Mouse (Mus musculus) common myeloid progenitor, adult 5-6 weeks (primary cell): ENCODE data around the gene Tprn. TPM values are rescaled to one million over a fixed set of nuclear protein-coding genes. Genes with fewer than 3 reads are reported as not detected.
A peak's percentile ranks its signal among the peaks of the same experiment; 100 is the strongest.
"Not testable (repeated sequence)": the region's sequence is repeated elsewhere in the genome, so short reads cannot be mapped to it uniquely, and the experiment has no call there.

Experiments
- ATAC-seq: replicated peaks from 2 replicates; pipeline ENCODE4 v1.8.0; 2016; ENCODE audit warnings: low read depth, mild to moderate bottlenecking, moderate TSS enrichment, inconsistent platforms; ENCODE audit not compliant: poor library complexity, severe bottlenecking
- total RNA-seq: library from RNA; stranded (forward); fragments of 200-1000, 187-1606 nt; gene quantifications from 2 replicates; pipeline ENCODE4 v1.2.3, GENCODE M21; 2017

The Tprn gene
- total RNA-seq, 1 experiment from 2014 or later, result 17.0 TPM

DNA sequence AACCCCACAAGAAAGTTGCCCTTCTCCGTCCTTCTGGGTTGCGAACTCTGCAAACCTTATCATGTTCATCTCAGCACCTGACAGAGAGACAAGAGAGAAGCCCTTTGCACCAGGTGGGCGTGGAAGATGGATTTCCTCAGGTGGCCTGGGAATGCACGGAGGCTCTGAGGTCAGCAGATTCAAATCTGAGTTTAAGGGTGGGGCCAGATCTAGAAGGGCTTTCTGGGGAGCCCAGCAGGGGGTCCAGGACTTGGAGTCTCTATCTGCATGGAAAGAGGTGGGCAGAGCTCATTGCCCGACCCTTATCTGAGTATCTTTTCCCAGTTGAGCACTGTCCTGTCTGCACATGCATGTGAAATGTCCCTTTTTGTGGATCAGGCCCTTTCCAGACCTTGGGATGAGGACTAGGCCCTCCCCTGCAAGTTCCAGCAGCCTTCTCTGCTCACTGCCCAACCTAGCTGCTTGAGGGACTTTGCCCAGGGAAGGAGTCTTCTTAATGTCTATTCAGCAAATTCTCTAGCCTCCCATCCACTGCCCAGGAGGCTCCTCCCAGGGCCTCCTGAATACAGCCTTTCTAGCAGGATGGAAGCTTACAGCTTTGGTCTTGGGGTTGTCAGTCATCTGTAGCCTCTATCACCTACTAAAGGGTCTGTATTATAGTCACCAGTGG, 27.7 kb upstream of the Tprn start:
- ATAC-seq, result no peak

GRCm38 (mm10) chr2:25236614-25237013, 25.8 kb upstream of the Tprn start, which contains the start of gene Rnf224:
Rnf224 (minus strand) TSS chr2:25236787.
- ATAC-seq, result no peak

DNA sequence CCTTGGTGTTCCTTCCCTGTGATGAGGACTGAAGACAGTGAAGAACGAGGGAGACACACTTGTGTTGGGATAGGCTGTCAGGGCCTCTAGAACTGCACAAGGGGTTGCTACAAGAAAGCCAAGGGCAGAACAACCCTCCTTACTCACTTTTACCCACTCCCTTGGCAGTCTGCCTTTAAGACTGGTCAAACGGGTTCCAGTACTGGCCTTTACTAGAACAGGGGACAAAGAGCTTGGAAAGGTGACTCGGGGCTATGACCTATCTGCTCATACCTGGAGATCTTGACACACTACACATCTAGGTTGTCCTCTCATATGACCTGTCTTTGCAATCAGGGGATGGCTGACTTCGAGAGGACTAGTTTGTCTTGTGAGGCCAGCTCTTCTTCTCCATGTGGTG, 24.9 kb upstream of the Tprn start:
- ATAC-seq, result no peak

DNA sequence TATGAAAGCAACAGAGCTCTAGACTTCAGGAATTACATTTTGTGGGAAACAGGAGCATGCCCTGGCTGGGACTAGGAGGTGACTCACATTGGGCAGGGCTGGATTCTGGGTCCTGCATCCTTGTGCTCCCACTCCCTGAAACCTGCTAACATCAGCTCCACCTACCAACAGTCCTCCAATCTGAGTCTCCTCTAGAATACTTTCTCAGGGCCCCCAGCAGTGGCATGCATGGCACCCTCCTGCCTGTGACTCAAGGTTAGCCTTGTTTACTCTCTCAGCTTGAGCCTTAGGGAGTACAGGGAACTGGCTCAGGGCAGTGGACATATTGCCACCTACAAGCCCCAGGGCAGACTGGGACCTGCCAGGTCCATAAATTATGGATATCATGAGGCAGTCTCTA, 24.3 kb upstream of the Tprn start:
- ATAC-seq, result no peak

GRCm38 (mm10) chr2:25239766-25240165, 22.7 kb upstream of the Tprn start:
- no peak for ATAC-seq

DNA sequence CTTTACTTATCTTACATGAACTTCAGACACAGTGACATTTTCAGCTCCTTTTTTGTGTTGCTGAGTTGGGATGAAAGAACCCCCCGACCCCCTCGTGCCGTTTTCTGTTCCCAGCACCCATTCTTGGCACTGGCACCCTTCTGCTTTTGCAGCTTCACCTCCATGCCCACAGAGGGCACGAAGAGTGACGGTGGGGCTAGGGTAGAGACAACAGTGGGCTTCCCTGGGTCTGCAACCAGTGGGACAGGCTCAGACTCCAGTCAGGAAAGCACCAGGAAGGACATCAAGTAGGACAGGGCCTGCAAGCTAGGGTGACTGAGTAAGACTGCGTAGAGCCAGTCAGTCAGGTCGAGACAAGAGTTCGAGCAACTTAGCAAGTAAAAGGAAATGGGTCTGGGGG, 22.1 kb upstream of the Tprn start:
- 0 out of 2 replicates have a peak, but pooled peaks have one; percentile 3 for ATAC-seq

DNA sequence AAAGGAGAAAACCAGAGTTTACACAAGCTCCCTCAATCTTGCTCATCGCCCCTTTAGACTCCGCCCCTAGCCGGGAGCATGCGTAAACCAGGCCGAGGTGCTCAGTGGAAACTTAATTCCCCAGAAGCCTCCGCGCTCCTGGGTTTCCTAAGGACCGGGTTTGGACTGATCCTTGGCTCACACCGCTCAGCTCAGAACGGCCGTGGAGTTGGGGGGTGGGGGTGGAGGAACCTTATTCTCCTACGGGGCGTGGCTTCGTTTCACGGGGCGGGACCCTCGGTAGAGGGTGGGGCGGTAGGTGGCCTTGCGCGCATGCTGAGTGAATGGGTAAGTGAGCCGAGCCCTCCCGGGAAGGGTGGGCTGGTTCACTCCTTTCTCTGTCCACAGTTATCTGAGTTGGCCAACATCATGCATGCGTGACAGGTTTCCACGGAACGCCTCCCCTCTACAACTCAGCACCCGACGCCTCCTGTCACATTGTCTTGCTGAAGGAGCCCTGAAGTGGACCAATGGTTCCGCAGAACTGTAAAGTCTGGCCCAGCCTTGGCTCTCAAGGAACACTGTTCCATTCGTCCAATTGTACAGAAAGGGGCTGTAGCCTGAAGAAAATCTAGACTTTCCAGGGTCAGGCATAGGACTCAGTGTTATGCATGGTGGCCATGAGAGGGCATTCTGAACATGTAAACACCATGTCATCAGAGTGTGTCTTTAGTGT, 21.5 kb upstream of the Tprn start:
- ATAC-seq, result peak; percentile 71

GRCm38 (mm10) chr2:25241438-25241775, 21.0 kb upstream of the Tprn start:
- no peak for ATAC-seq

DNA sequence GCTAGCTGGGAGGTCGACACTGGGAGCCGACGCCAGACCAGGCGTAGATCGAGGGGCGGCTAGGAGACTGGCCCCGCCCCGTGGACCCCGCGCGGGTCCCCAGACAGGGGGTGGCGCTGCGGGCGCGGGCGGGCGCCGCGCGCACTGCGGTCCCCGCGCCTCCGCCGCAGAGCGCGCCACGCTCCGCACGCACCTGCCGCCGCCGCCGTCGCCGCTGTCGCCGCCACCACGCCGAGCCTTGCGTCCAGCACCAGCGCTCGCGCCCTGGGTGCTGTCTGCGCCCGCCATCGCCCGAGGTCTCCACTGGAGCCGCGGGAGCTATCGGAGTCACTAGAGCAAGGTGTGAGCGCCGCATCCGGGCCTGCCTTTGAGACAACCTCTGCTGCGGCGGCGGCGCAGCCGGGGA, 20.3 kb upstream of the Tprn start, which contains the start of the genes Rnf208 and Cysrt1:
TSS of gene Rnf208 (plus strand) at position 155 of the 406 bp plus-strand sequence.
TSS of gene Cysrt1 (minus strand) at position 352 of the 406 bp plus-strand sequence.
- ATAC-seq, result no peak

GRCm38 (mm10) chr2:25243342-25243741, 19.1 kb upstream of the Tprn start:
- ATAC-seq, result no peak

GRCm38 (mm10) chr2:25244144-25244543, 18.3 kb upstream of the Tprn start:
- ATAC-seq, result no peak

DNA sequence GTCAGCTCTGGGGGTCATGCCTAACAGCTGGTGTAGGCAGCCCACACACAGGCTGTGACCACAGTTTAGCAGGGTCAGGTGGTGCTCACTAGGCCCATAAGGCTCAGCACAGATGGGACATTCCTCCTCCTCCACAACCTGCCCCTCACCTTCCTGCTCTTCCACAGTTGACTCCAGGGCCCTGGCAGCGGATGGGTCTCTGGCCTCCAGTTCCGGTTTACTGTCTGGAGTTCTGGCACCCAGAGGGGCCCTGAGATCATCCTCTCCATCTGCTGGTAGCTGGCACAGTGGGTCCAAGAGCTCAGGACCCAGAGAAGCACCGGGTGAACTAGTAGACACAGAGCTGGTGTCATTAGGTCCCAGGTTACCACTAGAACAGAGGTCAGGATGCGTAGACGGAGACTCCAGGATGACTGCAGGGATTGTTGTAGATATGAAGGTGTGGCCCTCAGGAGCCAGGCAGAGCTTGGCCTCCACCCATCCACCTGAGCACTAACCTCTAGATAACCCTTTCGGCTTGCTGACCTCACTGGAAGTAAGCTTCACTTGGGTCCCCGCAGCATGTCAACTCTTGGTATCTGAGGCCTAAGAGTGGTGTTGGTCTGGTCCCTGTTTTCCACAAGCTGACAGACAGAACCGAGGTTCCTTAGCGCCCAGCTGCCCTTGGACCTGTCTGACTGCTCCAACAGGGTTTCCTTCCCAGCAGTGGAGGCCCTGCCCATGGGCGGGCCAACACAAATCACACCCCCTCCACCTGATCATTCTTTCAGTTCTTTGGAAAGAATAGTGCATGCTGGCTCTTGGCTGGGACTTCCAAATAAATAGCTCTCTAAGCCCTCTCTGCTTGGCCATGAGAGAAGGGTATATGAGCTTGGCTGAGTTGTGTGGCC, 16.0 kb upstream of the Tprn start, which contains the start of gene AL732309.1:
TSS of gene AL732309.1 (minus strand) at position 681 of the 890 bp plus-strand sequence.
- no peak for ATAC-seq

- ATAC-seq, result no peak
These were observed 10.1 kb upstream of the Tprn start for GRCm38 (mm10) chr2:25252331-25252730.

DNA sequence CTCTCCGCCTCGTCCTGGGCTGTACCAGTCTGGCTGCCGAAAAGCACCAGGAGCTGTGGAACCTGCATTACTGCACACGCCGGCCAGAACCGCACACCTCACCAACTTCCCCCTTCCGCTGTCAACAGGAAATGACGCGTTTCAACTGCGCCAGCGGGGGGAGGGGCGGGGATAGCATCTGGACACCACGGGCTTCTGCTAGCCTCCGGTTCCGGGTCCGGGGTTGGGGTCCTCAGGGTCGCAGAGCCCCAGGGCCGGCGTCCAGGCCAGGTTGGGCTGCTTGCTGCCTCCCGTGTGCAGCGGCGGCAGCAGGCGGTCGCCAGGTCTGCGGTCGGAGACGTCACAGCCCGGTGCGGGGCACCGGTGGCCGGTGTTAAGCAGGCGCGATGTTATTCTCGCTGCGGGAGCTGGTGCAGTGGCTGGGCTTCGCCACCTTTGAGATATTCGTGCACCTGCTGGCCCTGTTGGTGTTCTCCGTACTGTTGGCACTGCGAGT, 7.1 kb upstream of the Tprn start, which contains the start of gene Tmem203:
TSS of gene Tmem203 (plus strand) at position 156 of the 496 bp plus-strand sequence.
- ATAC-seq, result peak; percentile 83

DNA sequence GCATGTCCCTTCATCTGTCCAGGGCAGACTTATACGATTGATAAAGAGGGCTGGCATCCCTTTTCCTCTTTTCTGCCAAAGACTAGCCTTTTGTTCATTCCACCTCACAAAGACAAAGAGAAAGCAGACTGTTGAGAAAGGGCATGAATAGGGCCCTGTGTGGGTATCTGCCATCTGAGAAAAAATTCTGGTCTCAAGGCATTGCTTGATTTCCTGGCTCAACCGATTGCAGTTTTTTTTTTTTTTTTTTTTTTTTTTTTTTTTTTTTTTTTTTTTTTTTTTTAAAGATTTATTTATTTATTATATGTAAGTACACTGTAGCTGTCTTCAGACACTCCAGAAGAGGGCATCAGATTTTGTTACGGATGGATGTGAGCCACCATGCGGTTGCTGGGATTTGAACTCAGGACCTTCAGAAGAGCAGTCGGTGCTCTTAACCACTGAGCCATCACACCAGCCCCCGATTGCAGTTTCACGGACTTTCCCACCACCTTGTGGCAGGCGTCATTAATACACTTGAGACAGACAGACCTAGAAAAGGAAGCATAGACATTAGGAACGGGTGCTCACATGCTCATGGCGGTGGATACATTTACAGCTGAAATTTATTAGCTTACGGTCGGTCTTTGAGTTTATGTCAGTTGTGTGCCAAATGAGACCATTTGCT, 5.8 kb upstream of the Tprn start:
- peak; percentile 66 for ATAC-seq

DNA sequence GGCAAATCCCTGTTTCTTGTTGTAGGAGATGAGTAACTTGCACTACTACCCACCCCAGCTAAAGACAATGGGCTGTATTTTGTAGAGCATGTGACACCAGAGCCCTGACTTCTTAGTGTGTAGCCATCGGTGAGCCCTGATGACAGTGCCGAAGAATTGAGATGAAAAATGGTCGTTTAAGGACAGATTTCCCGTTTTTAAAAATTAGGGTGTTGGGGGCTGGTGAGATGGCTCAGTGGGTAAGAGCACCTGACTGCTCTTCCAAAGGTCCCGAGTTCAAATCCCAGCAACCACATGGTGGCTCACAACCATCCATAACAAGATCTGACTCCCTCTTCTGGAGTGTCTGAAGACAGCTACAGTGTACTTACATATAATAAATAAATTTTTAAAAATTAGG, 5.2 kb upstream of the Tprn start:
- ATAC-seq, result not testable (repeated sequence)

DNA sequence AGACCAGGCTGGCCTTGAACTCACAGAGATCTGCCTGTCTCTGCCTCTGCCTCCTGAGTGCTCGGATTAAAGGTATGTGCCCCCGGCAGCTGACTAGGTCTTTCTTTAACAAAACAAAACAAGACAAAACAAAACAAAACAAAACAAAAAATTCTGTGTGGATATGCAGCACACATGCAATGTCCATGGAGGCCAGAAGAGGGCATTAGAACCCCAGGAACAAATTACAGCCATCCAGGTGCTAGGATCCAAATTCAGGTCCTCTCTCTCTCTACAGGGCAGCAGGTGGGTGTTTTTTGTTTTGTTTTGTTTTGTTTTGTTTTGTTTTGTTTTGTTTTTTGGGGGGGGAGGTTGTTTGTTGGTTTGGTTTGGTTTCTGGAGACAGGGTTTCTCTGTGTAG, 3.5 kb upstream of the Tprn start:
- ATAC-seq, result no peak

DNA sequence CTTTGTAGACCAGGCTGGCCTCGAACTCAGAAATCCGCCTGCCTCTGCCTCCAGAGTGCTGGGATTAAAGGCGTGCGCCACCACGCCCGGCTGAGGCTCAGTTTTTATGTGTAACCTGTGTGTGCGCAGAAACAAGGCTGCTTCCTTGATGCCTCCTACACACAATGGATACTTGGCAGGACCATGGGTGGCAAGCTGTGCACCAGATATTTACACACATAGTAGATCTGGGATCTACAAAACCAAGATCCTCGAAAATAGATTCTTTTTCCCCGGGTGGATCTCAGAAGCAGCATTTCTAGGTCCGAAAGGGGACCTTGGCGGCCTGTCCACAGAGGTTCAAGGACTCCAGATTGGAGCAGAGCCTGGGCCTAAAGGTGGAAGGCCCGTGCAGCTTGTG, 548 bp upstream of the Tprn start:
- no peak for ATAC-seq

GRCm38 (mm10) chr2:25262795-25263622, 591 bp downstream of the Tprn start:
- 0 out of 2 replicates have a peak, but pooled peaks have one; percentile 9 for ATAC-seq
